Mouse (Mus musculus) liver, postnatal 0 days (tissue): Measurements from ENCODE around the gene Pde4dip. TPM values are rescaled to one million over a fixed set of nuclear protein-coding genes. Genes with fewer than 3 reads are reported as not detected.

ENCODE experiments used
- ATAC-seq: fragments of 200-750 bp; cut with Nextera tagmentation; 2 replicates; pipeline ENCODE4 v1.8.0; 2017; ENCODE audit warnings: mild to moderate bottlenecking, moderate library complexity
- DNase-seq: peaks from one replicate; pipeline ENCODE4 v3.0.0-alpha.2; 2016
- H3K27ac ChIP-seq: fragments of 300-500 bp; sonication (generic); 2 replicates; pipeline ENCODE4 v1.5.1; 2014; ENCODE audit warnings: antibody characterized with exemption, moderate library complexity, mild to moderate bottlenecking, low read depth
- H3K27me3 ChIP-seq: fragments of 300-500 bp; sonication (generic); 2 replicates; pipeline ENCODE4 v1.6.1; 2014; ENCODE audit warnings: low read length, control low read depth, mixed read lengths; ENCODE audit not compliant: insufficient read depth
- H3K36me3 ChIP-seq: fragments of 300-500 bp; sonication (generic); replicated peaks from 2 replicates; pipeline ENCODE4 v1.6.1; 2014; ENCODE audit warnings: mild to moderate bottlenecking, control low read depth, low read length, moderate library complexity, mixed read lengths; ENCODE audit not compliant: insufficient read depth
- H3K4me1 ChIP-seq: fragments of 300-500 bp; sonication (generic); 2 replicates; pipeline ENCODE4 v1.6.1; 2014; ENCODE audit warnings: antibody characterized with exemption, mild to moderate bottlenecking, control low read depth; ENCODE audit not compliant: insufficient read depth
- H3K4me2 ChIP-seq: fragments of 300-500 bp; sonication (generic); 2 replicates; pipeline ENCODE4 v1.6.1; 2014; ENCODE audit warnings: low read depth, mild to moderate bottlenecking, low read length, moderate library complexity, mixed read lengths
- H3K4me3 ChIP-seq: fragments of 300-500 bp; sonication (generic); 2 replicates; pipeline ENCODE4 v1.5.1; 2014; ENCODE audit warnings: low read depth, low read length
- H3K9ac ChIP-seq: fragments of 300-500 bp; sonication (generic); replicated peaks from 2 replicates; pipeline ENCODE4 v1.6.1; 2014; ENCODE audit warnings: mild to moderate bottlenecking, moderate library complexity
- H3K9me3 ChIP-seq: fragments of 300-500 bp; sonication (generic); 2 replicates; pipeline ENCODE4 v1.6.1; 2016; ENCODE audit warnings: mild to moderate bottlenecking, control low read depth, low read length, mixed read lengths
- CTCF ChIP-seq: sonication (generic); IDR thresholded peaks from 2 replicates; pipeline ENCODE4 v1.5.1; 2016; ENCODE audit warnings: antibody characterized with exemption, low read depth
- EP300 ChIP-seq: IDR thresholded peaks from 2 replicates; pipeline ENCODE4 v1.6.1; 2016; ENCODE audit warnings: antibody characterized with exemption, low read depth, mild to moderate bottlenecking
- WGBS: fragments of 180-500 bp; shearing (Covaris S2); extraction: QIAGEN DNeasy Blood & Tissue Kit; methylation state at CpG from one replicate; pipeline ENCODE4 v1.1.7; 2014; ENCODE audit not compliant: insufficient replicate concordance; 5-methylcytosine and 5-hydroxymethylcytosine counted together
- polyA plus RNA-seq: library from polyadenylated mRNA; unstranded; fragments of >200 nt; fragmentation: Nextera tagmentation; extraction: Ambion mirVana; gene quantifications from 2 replicates; pipeline ENCODE4 v1.2.1, GENCODE M21; 2015

Pde4dip gene
- polyA plus RNA-seq, 1 experiment from 2014 or later: 8.1 TPM

- no peak overlapping the region for H3K27ac ChIP-seq
- H3K9ac ChIP-seq: no peak overlapping the region
- DNase-seq (no peak), ATAC-seq (no peak)
- H3K9me3 ChIP-seq: no peaks in the 10 kb centered on the region
- 85% methylated on average over 4 of the region's 4 CpGs for WGBS
- H3K4me2 ChIP-seq: no peak overlapping the region
- H3K4me1 ChIP-seq: peaks cover 11% of the 10 kb centered on the region
- H3K27me3 ChIP-seq: no peaks in the 10 kb centered on the region
- TF ChIP-seq EP300 (no peak), CTCF (no peak)
- H3K36me3 ChIP-seq: no peaks in the 10 kb centered on the region
- no peak overlapping the region for H3K4me3 ChIP-seq
Measured at GRCm38 (mm10) chr3:97828286-97828685, 60.2 kb downstream of the Pde4dip start.

- no peak overlapping the region for H3K4me2 ChIP-seq
- no peak for TF ChIP-seq CTCF
- TF ChIP-seq EP300: no peak
Measured at GRCm38 (mm10) chr3:97825246-97825645, 63.3 kb downstream of the Pde4dip start.

GRCm38 (mm10) chr3:97824744-97825143, 63.8 kb downstream of the Pde4dip start:
- no peak for ATAC-seq
- H3K27me3 ChIP-seq: no peaks in the 10 kb centered on the region
- H3K36me3 ChIP-seq: no peaks in the 10 kb centered on the region
- no peak for DNase-seq
- 14% methylated on average over 4 of the region's 5 CpGs for WGBS
- peak overlapping the region; percentile 41; the same call in 1 of the 2 replicates for H3K4me3 ChIP-seq
- no peak overlapping the region for H3K9ac ChIP-seq
- no peak overlapping the region for H3K27ac ChIP-seq
- H3K9me3 ChIP-seq: no peaks in the 10 kb centered on the region
- H3K4me1 ChIP-seq: peaks cover 11% of the 10 kb centered on the region
- no peak for TF ChIP-seq CTCF
- peak overlapping the region; percentile 72 for H3K4me2 ChIP-seq

More at GRCm38 (mm10) chr3:97825246-97825645, 63.3 kb downstream of the Pde4dip start:
- Histone ChIP-seq H3K9me3 (no peaks in the 10 kb centered on the region), H3K27ac (no peak overlapping the region), H3K4me1 (peaks cover 11% of the 10 kb centered on the region), H3K36me3 (no peaks in the 10 kb centered on the region), H3K4me3 (no peak overlapping the region), H3K27me3 (no peaks in the 10 kb centered on the region), H3K9ac (no peak overlapping the region)
- no peak for DNase-seq
- no peak for ATAC-seq
- WGBS: 18% methylated on average over 3 of the region's 3 CpGs

- no peak overlapping the region for H3K27ac ChIP-seq
- no peaks in the 10 kb centered on the region for H3K27me3 ChIP-seq
- H3K9ac ChIP-seq: no peak overlapping the region
- H3K4me3 ChIP-seq: peak overlapping the region; percentile 41
- H3K36me3 ChIP-seq: no peaks in the 10 kb centered on the region
- peak overlapping the region; percentile 72 for H3K4me2 ChIP-seq
- TF ChIP-seq CTCF (no peak), EP300 (no peak)
- DNase-seq (peak; percentile 42), ATAC-seq (peak; percentile 57)
- peaks cover 11% of the 10 kb centered on the region for H3K4me1 ChIP-seq
- H3K9me3 ChIP-seq: no peaks in the 10 kb centered on the region
- 2% methylated on average over 29 of the region's 29 CpGs for WGBS
Measured at GRCm38 (mm10) chr3:97824011-97824711, 64.3 kb downstream of the Pde4dip start.

GRCm38 (mm10) chr3:97823438-97823837, 65.1 kb downstream of the Pde4dip start:
- no peaks in the 10 kb centered on the region for H3K9me3 ChIP-seq
- no peak overlapping the region for H3K9ac ChIP-seq
- H3K4me2 ChIP-seq: no peak overlapping the region
- H3K27ac ChIP-seq: no peak overlapping the region
- no peaks in the 10 kb centered on the region for H3K27me3 ChIP-seq
- DNase-seq: no peak
- H3K4me3 ChIP-seq: no peak overlapping the region
- ATAC-seq: no peak
- 32% methylated on average over 6 of the region's 6 CpGs for WGBS
- TF ChIP-seq EP300 (no peak), CTCF (no peak)
- no peaks in the 10 kb centered on the region for H3K36me3 ChIP-seq
- peaks cover 11% of the 10 kb centered on the region for H3K4me1 ChIP-seq

GRCm38 (mm10) chr3:97819050-97819449, 69.5 kb downstream of the Pde4dip start:
- no peak for DNase-seq
- no peaks in the 10 kb centered on the region for H3K9me3 ChIP-seq
- H3K9ac ChIP-seq: no peak overlapping the region
- peak overlapping the region; percentile 29; the same call in 1 of the 2 replicates for H3K4me2 ChIP-seq
- H3K4me1 ChIP-seq: peaks cover 5% of the 10 kb centered on the region
- no peak for ATAC-seq
- H3K27ac ChIP-seq: peak overlapping the region; percentile 52; the same call in 1 of the 2 replicates
- no peak for TF ChIP-seq CTCF
- TF ChIP-seq EP300: no peak
- H3K27me3 ChIP-seq: no peaks in the 10 kb centered on the region
- no peaks in the 10 kb centered on the region for H3K36me3 ChIP-seq
- WGBS: 37% methylated on average over 3 of the region's 3 CpGs
- H3K4me3 ChIP-seq: no peak overlapping the region
